Mouse (Mus musculus) kidney, adult 2 months (tissue): ENCODE measurements around the gene Kcnj11. TPM values are rescaled to one million over a fixed set of nuclear protein-coding genes. Genes with fewer than 3 reads are reported as not detected.

ENCODE experiments used
- DNase-seq: peaks from one replicate; pipeline ENCODE4 v3.0.0; 2021
- H3K27ac ChIP-seq: fragments of 200-500 bp; 2 replicates; pipeline ENCODE4 v1.5.1; 2012; ENCODE audit warnings: low read depth, low read length, control low read depth, inconsistent platforms; ENCODE audit not compliant: insufficient read depth
- H3K27me3 ChIP-seq: fragments of 200-500 bp; replicated peaks from 2 replicates; pipeline ENCODE4 v1.6.1; 2012; ENCODE audit warnings: mild to moderate bottlenecking, moderate library complexity, low read length, inconsistent platforms; ENCODE audit not compliant: control insufficient read depth, insufficient read depth
- H3K36me3 ChIP-seq: fragments of 200-500 bp; 2 replicates; pipeline ENCODE4 v1.6.1; 2012; ENCODE audit warnings: mild to moderate bottlenecking, moderate library complexity, low read length, inconsistent platforms; ENCODE audit not compliant: control insufficient read depth, insufficient read depth
- H3K4me1 ChIP-seq: fragments of 200-500 bp; 2 replicates; pipeline ENCODE4 v1.6.1; 2011; ENCODE audit warnings: low read length; ENCODE audit not compliant: control insufficient read depth, insufficient read depth
- H3K4me3 ChIP-seq: fragments of 200-500 bp; 2 replicates; pipeline ENCODE4 v1.5.1; 2011; ENCODE audit warnings: mild to moderate bottlenecking, low read depth, low read length, control low read depth; ENCODE audit not compliant: insufficient read depth
- CTCF ChIP-seq: fragments of 200-500 bp; conservative IDR thresholded peaks from 2 replicates; pipeline ENCODE4 v1.5.1; 2011; ENCODE audit warnings: low read depth, mild to moderate bottlenecking, control low read depth, low read length, moderate library complexity, mixed read lengths; ENCODE audit not compliant: insufficient read depth, insufficient read length
- POLR2A ChIP-seq: fragments of 200-500 bp; IDR thresholded peaks from one replicate; pipeline ENCODE4 v1.6.1; 2011; ENCODE audit warnings: low read depth, low read length, control low read depth
- WGBS: fragments of 180-500 bp; shearing (Covaris S2); methylation state at CpG from one replicate; pipeline ENCODE4 v1.1.7; 2018; 5-methylcytosine and 5-hydroxymethylcytosine counted together
- polyA plus RNA-seq: library from polyadenylated mRNA; depleted of rRNA; stranded (reverse); fragments of >200 nt; gene quantifications from 2 replicates; pipeline ENCODE4 v1.2.3, GENCODE M21; 2012

Gene Kcnj11
- polyA plus RNA-seq, 1 experiment: 1.7 TPM

- H3K27ac ChIP-seq: no peak overlapping the region
- WGBS: 27% methylated on average over 4 of the region's 4 CpGs
- TF ChIP-seq POLR2A: no peak
- TF ChIP-seq CTCF: no peak
- no peak for DNase-seq
- no peak overlapping the region for H3K4me3 ChIP-seq
- no peaks in the 10 kb centered on the region for H3K4me1 ChIP-seq
- no peaks in the 10 kb centered on the region for H3K36me3 ChIP-seq
- H3K27me3 ChIP-seq: no peaks in the 10 kb centered on the region
Measured at GRCm38 (mm10) chr7:46122964-46123363, 22.4 kb upstream of the Kcnj11 start.

GRCm38 (mm10) chr7:46117035-46117434 lies 16.5 kb upstream of the Kcnj11 start:
- Histone ChIP-seq H3K4me3 (no peak overlapping the region), H3K27me3 (no peaks in the 10 kb centered on the region), H3K36me3 (no peaks in the 10 kb centered on the region), H3K4me1 (no peaks in the 10 kb centered on the region), H3K27ac (no peak overlapping the region)
- DNase-seq: no peak
- 66% methylated on average over 16 of the region's 16 CpGs for WGBS
- TF ChIP-seq POLR2A (no peak), CTCF (no peak)

- H3K36me3 ChIP-seq: no peaks in the 10 kb centered on the region
- H3K27ac ChIP-seq: no peak overlapping the region
- no peak for DNase-seq
- H3K27me3 ChIP-seq: no peaks in the 10 kb centered on the region
- TF ChIP-seq POLR2A: no peak
- no peak for TF ChIP-seq CTCF
- no peaks in the 10 kb centered on the region for H3K4me1 ChIP-seq
- WGBS: 27% methylated on average over 10 of the region's 10 CpGs
- no peak overlapping the region for H3K4me3 ChIP-seq
Measured at GRCm38 (mm10) chr7:46116118-46116581, 15.6 kb upstream of the Kcnj11 start.

DNA sequence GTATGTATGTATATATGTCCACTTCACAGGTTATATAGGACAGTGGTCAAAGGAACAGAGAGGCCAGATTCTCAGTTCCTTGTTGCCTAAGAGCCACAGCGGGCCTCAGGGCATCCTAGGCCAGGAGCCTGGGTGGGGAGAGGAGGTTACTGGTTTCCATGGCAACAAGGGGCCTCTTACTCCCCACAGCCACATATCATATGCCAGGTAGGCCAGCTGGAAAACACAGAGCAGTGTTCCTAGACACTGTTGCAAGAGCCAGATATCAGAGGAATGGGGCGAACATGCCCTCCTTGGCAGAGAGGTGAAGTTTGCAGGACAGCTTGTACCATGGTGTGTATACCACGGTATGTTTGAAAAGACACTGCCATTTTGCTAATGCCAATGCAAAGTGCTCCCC lies 12.9 kb upstream of the Kcnj11 start:
- TF ChIP-seq CTCF (no peak), POLR2A (no peak)
- Histone ChIP-seq H3K27me3 (no peaks in the 10 kb centered on the region), H3K36me3 (no peaks in the 10 kb centered on the region), H3K4me3 (no peak overlapping the region), H3K4me1 (no peaks in the 10 kb centered on the region), H3K27ac (no peak overlapping the region)
- 61% methylated on average over 3 of the region's 3 CpGs for WGBS
- DNase-seq: no peak

GRCm38 (mm10) chr7:46111938-46112337 lies 11.4 kb upstream of the Kcnj11 start:
- Histone ChIP-seq H3K4me1 (no peaks in the 10 kb centered on the region), H3K27me3 (no peaks in the 10 kb centered on the region), H3K4me3 (no peak overlapping the region), H3K27ac (no peak overlapping the region), H3K36me3 (no peaks in the 10 kb centered on the region)
- TF ChIP-seq CTCF (no peak), POLR2A (no peak)
- WGBS: 69% methylated on average over 6 of the region's 6 CpGs
- no peak for DNase-seq

GRCm38 (mm10) chr7:46111212-46111817 lies 10.8 kb upstream of the Kcnj11 start:
- H3K4me1 ChIP-seq: no peaks in the 10 kb centered on the region
- H3K36me3 ChIP-seq: no peaks in the 10 kb centered on the region
- 67% methylated on average over 15 of the region's 15 CpGs for WGBS
- no peak overlapping the region for H3K4me3 ChIP-seq
- TF ChIP-seq POLR2A: no peak
- no peak for TF ChIP-seq CTCF
- H3K27ac ChIP-seq: no peak overlapping the region
- DNase-seq: no peak
- no peaks in the 10 kb centered on the region for H3K27me3 ChIP-seq

- H3K4me1 ChIP-seq: no peaks in the 10 kb centered on the region
- no peak overlapping the region for H3K27ac ChIP-seq
- no peaks in the 10 kb centered on the region for H3K27me3 ChIP-seq
- TF ChIP-seq POLR2A (no peak), CTCF (no peak)
- DNase-seq: no peak
- H3K36me3 ChIP-seq: no peaks in the 10 kb centered on the region
- 72% methylated on average over 3 of the region's 3 CpGs for whole genome bisulfite sequencing
- H3K4me3 ChIP-seq: no peak overlapping the region
Measured at GRCm38 (mm10) chr7:46110079-46110478, 9.5 kb upstream of the Kcnj11 start.

GRCm38 (mm10) chr7:46105484-46105883 lies 4.9 kb upstream of the Kcnj11 start:
- H3K36me3 ChIP-seq: no peaks in the 10 kb centered on the region
- TF ChIP-seq POLR2A (no peak), CTCF (no peak)
- H3K4me3 ChIP-seq: no peak overlapping the region
- WGBS: 92% methylated on average over 7 of the region's 7 CpGs
- no peaks in the 10 kb centered on the region for H3K27me3 ChIP-seq
- H3K4me1 ChIP-seq: no peaks in the 10 kb centered on the region
- no peak overlapping the region for H3K27ac ChIP-seq
- no peak for DNase-seq
